Mouse (Mus musculus) MEL-GATA-1-ER (cell line): ENCODE data around the gene Adam11.
A peak's percentile ranks its signal among the peaks of the same experiment; 100 is the strongest.

Experiments
- DNase-seq: peaks from one replicate; pipeline ENCODE4 v3.0.0-alpha.2; 2012; ENCODE audit warnings: low read depth; ENCODE audit errors: extremely low read depth

Gene Adam11

GRCm38 (mm10) chr11:102753591-102754324 is 7.5 kb upstream of the Adam11 start:
- no peak for DNase-seq

GRCm38 (mm10) chr11:102754416-102754815 is 6.8 kb upstream of the Adam11 start:
- DNase-seq, result no peak

- DNase-seq, result no peak
Observed at GRCm38 (mm10) chr11:102755391-102755790, 5.8 kb upstream of the Adam11 start.

GRCm38 (mm10) chr11:102758977-102759376 is 2.3 kb upstream of the Adam11 start:
- no peak for DNase-seq

GRCm38 (mm10) chr11:102760805-102761308 is 382 bp upstream of the Adam11 start:
- DNase-seq, result no peak

- DNase-seq, result no peak
Observed at GRCm38 (mm10) chr11:102762248-102762647, 1.0 kb downstream of the Adam11 start.

GRCm38 (mm10) chr11:102763009-102763767 is 1.9 kb downstream of the Adam11 start:
- no peak for DNase-seq

GRCm38 (mm10) chr11:102765416-102765815 is 4.2 kb downstream of the Adam11 start:
- no peak for DNase-seq

- no peak for DNase-seq
Observed at GRCm38 (mm10) chr11:102767055-102767670, 5.9 kb downstream of the Adam11 start.

GRCm38 (mm10) chr11:102769141-102769540 is 7.9 kb downstream of the Adam11 start:
- DNase-seq, result no peak

GRCm38 (mm10) chr11:102769993-102770661 is 8.9 kb downstream of the Adam11 start:
- no peak for DNase-seq

GRCm38 (mm10) chr11:102770662-102771435 is 9.6 kb downstream of the Adam11 start:
- no peak for DNase-seq

- DNase-seq, result no peak
Observed at GRCm38 (mm10) chr11:102771916-102772714, 10.9 kb downstream of the Adam11 start.

- DNase-seq, result no peak
Observed at GRCm38 (mm10) chr11:102772771-102773700, 11.8 kb downstream of the Adam11 start.

- peak; percentile 57 for DNase-seq
Observed at GRCm38 (mm10) chr11:102773713-102774611, 12.7 kb downstream of the Adam11 start.

GRCm38 (mm10) chr11:102774621-102775141 is 13.4 kb downstream of the Adam11 start:
- peak; percentile 80 for DNase-seq

GRCm38 (mm10) chr11:102777598-102777997 is 16.4 kb downstream of the Adam11 start:
- DNase-seq, result no peak
